Mouse (Mus musculus) CH12.LX (cell line): ENCODE results near the gene Dlgap1.

Source experiments
- BHLHE40 ChIP-seq: IDR thresholded peaks from 2 replicates; pipeline ENCODE4 v1.6.1; 2011; ENCODE audit warnings: mild to moderate bottlenecking, low read depth, low read length, improper control_type of control experiment
- CHD1 ChIP-seq: IDR thresholded peaks from 2 replicates; pipeline ENCODE4 v1.6.1; 2012; ENCODE audit warnings: low read depth, low read length, improper control_type of control experiment, inconsistent platforms
- CTCF ChIP-seq, 2 experiments: IDR thresholded peaks in 1 of 2; conservative IDR thresholded peaks in 1 of 2; 2 replicates each; pipeline ENCODE4 v1.5.1; 2011 to 2012; ENCODE audit warnings: low read depth in 2 of 2, low read length in 2 of 2, improper control_type of control experiment in 1 of 2, inconsistent platforms in 1 of 2, mild to moderate bottlenecking in 1 of 2, moderate library complexity in 1 of 2
- EP300 ChIP-seq: IDR thresholded peaks from 2 replicates; pipeline ENCODE4 v1.6.1; 2011; ENCODE audit warnings: low read length, improper control_type of control experiment
- MAFK ChIP-seq: IDR thresholded peaks from 2 replicates; pipeline ENCODE4 v1.6.1; 2011; ENCODE audit warnings: low read length, improper control_type of control experiment; ENCODE audit not compliant: insufficient replicate concordance
- MAX ChIP-seq: IDR thresholded peaks from 2 replicates; pipeline ENCODE4 v1.6.1; 2011; ENCODE audit warnings: low read length, improper control_type of control experiment
- MEF2A ChIP-seq: IDR thresholded peaks from 2 replicates; pipeline ENCODE4 v1.6.1; 2014; ENCODE audit warnings: low read depth, mild to moderate bottlenecking, inconsistent platforms, low read length, improper control_type of control experiment, borderline replicate concordance
- NELFE ChIP-seq: IDR thresholded peaks from 2 replicates; pipeline ENCODE4 v1.6.1; 2011; ENCODE audit warnings: low read depth, low read length, improper control_type of control experiment
- POLR2AphosphoS2 ChIP-seq: IDR thresholded peaks from 2 replicates; pipeline ENCODE4 v1.6.1; 2011; ENCODE audit warnings: low read depth, low read length, improper control_type of control experiment
- SMC3 ChIP-seq: IDR thresholded peaks from 2 replicates; pipeline ENCODE4 v1.6.1; 2011; ENCODE audit warnings: low read depth, low read length, improper control_type of control experiment
- TCF12 ChIP-seq: IDR thresholded peaks from 2 replicates; pipeline ENCODE4 v1.6.1; 2014; ENCODE audit warnings: low read depth, mild to moderate bottlenecking, inconsistent platforms, low read length, improper control_type of control experiment
- USF1 ChIP-seq: IDR thresholded peaks from 2 replicates; pipeline ENCODE4 v1.6.1; 2014; ENCODE audit warnings: low read depth, mild to moderate bottlenecking, inconsistent platforms, low read length, improper control_type of control experiment

- TF ChIP-seq CTCF (conservative IDR thresholded peaks at IDR 0.05 in 1 of 2, IDR thresholded peaks at IDR 0.05 in 1 of 2; ENCODE audit: low read depth in 2 of 2, low read length in 2 of 2), result no peak
- no peak for TF ChIP-seq TCF12
- TF ChIP-seq POLR2AphosphoS2, result no peak
- no peak for TF ChIP-seq BHLHE40
- TF ChIP-seq MEF2A, result no peak
- no peak for TF ChIP-seq NELFE
- TF ChIP-seq EP300, result no peak
- TF ChIP-seq MAX, result no peak
- no peak for TF ChIP-seq MAFK
- TF ChIP-seq SMC3, result no peak
- no peak for TF ChIP-seq USF1
- no peak for TF ChIP-seq CHD1
These were observed 692.5 kb downstream of the Dlgap1 start for GRCm38 (mm10) chr17:70661382-70661781.
